Mouse (Mus musculus) thymus, adult 2 months (tissue): ENCODE results near the gene Mrps6.

Source experiments
- CTCF ChIP-seq: fragments of 200-500 bp; IDR thresholded peaks from 2 replicates; pipeline ENCODE4 v1.5.1; 2012; ENCODE audit warnings: mild to moderate bottlenecking, control low read depth, low read length, moderate library complexity, borderline replicate concordance; ENCODE audit not compliant: control insufficient read depth, poor library complexity, insufficient read depth; ENCODE audit errors: extremely low read depth
- POLR2A ChIP-seq: fragments of 200-500 bp; IDR thresholded peaks from 2 replicates; pipeline ENCODE4 v1.6.1; 2012; ENCODE audit warnings: mild to moderate bottlenecking, low read length, control low read depth, moderate library complexity; ENCODE audit not compliant: control insufficient read depth, poor library complexity, insufficient read depth; ENCODE audit errors: extremely low read depth

- TF ChIP-seq CTCF (no peak), POLR2A (no peak)
These were observed 78.2 kb downstream of the Mrps6 start for GRCm38 (mm10) chr16:92136275-92136674.
